Mouse (Mus musculus) lung, embryonic 15.5 days (tissue): Measurements from ENCODE around the gene Cnpy1. TPM values are rescaled to one million over a fixed set of nuclear protein-coding genes. Genes with fewer than 3 reads are reported as not detected.

Source experiments
- ATAC-seq: fragments of 200-750 bp; cut with Nextera tagmentation; 2 replicates; pipeline ENCODE4 v1.8.0; 2017; ENCODE audit warnings: moderate number of reproducible peaks, borderline replicate concordance; ENCODE audit not compliant: low FRiP score, low TSS enrichment; ENCODE audit errors: extremely low read depth
- H3K27ac ChIP-seq: fragments of 300-500 bp; sonication (generic); 2 replicates; pipeline ENCODE4 v1.5.1; 2015; ENCODE audit warnings: moderate library complexity, mild to moderate bottlenecking, inconsistent platforms
- H3K27me3 ChIP-seq: fragments of 300-500 bp; sonication (generic); 2 replicates; pipeline ENCODE4 v1.6.1; 2015; ENCODE audit warnings: inconsistent platforms
- H3K36me3 ChIP-seq: fragments of 300-500 bp; sonication (generic); 2 replicates; pipeline ENCODE4 v1.6.1; 2015; ENCODE audit warnings: inconsistent platforms
- H3K4me1 ChIP-seq: fragments of 300-500 bp; sonication (generic); 2 replicates; pipeline ENCODE4 v1.6.1; 2015; ENCODE audit warnings: inconsistent platforms
- H3K4me2 ChIP-seq: fragments of 300-500 bp; sonication (generic); 2 replicates; pipeline ENCODE4 v1.6.1; 2015; ENCODE audit warnings: inconsistent platforms, mild to moderate bottlenecking, moderate library complexity
- H3K4me3 ChIP-seq: fragments of 300-500 bp; sonication (generic); 2 replicates; pipeline ENCODE4 v1.5.1; 2015; ENCODE audit warnings: mild to moderate bottlenecking, inconsistent platforms
- H3K9ac ChIP-seq: fragments of 300-500 bp; sonication (generic); 2 replicates; pipeline ENCODE4 v1.6.1; 2015; ENCODE audit warnings: inconsistent platforms
- H3K9me3 ChIP-seq: fragments of 300-500 bp; sonication (generic); 2 replicates; pipeline ENCODE4 v1.6.1; 2016; ENCODE audit warnings: inconsistent platforms
- WGBS: fragments of 180-500 bp; shearing (Covaris S2); methylation state at CpG from one replicate; pipeline ENCODE4 v1.1.7; 2015; 5-methylcytosine and 5-hydroxymethylcytosine counted together
- polyA plus RNA-seq: library from polyadenylated mRNA; unstranded; fragments of >200 nt; fragmentation: Nextera tagmentation; extraction: Ambion mirVana; gene quantifications from 2 replicates; pipeline ENCODE4 v1.2.1, GENCODE M21; 2015

Gene Cnpy1
- polyA plus RNA-seq, result 0.56 and 0.63 TPM in 2 replicates

- no peaks in the 10 kb centered on the region for H3K4me1 ChIP-seq
- no peak within 1 kb of the TSS for H3K4me2 ChIP-seq
- 56% methylated on average over 11 of the region's 11 CpGs for WGBS
Measured at GRCm38 (mm10) chr5:28245574-28245973, at the start of gene Cnpy1. Gene Cnpy1, minus strand, starts transcription at chr5:28245806.

DNA sequence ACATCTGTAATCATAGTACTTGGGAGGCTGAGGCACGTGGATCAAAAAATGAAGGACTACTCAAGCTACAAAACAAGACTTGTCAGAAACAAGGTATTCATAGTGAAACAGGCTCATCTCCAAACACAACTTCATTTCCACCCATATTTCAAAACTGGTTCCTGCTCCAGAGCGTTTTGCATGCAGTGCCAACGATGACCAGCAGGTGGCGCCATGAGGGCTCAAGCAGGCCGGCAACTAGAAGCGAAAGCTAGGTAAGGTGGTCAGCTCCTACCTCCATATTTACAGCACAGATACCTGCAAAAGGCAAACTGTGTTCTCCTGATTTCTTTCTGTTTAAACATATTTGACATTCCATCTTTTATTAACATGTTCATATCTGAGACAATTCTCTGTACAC lies 48.4 kb upstream of the Cnpy1 start:
- ATAC-seq, result no peak
- H3K36me3 ChIP-seq, result no peaks in the 10 kb centered on the region
- no peaks in the 10 kb centered on the region for H3K27me3 ChIP-seq
- no peak overlapping the region for H3K4me3 ChIP-seq
- WGBS, result 6% methylated on average over 6 of the region's 6 CpGs
- H3K4me1 ChIP-seq, result no peaks in the 10 kb centered on the region
- no peak overlapping the region for H3K4me2 ChIP-seq
- H3K27ac ChIP-seq, result no peak overlapping the region
- H3K9me3 ChIP-seq, result no peaks in the 10 kb centered on the region
- H3K9ac ChIP-seq, result no peak overlapping the region

More at GRCm38 (mm10) chr5:28245574-28245973, at the start of gene Cnpy1:
- Histone ChIP-seq H3K4me3 (no peak within 1 kb of the TSS), H3K9me3 (no peaks in the 10 kb centered on the region), H3K9ac (no peak within 1 kb of the TSS), H3K36me3 (no peaks in the 10 kb centered on the region), H3K27me3 (no peaks in the 10 kb centered on the region), H3K27ac (no peak within 1 kb of the TSS)
- no peak for ATAC-seq

DNA sequence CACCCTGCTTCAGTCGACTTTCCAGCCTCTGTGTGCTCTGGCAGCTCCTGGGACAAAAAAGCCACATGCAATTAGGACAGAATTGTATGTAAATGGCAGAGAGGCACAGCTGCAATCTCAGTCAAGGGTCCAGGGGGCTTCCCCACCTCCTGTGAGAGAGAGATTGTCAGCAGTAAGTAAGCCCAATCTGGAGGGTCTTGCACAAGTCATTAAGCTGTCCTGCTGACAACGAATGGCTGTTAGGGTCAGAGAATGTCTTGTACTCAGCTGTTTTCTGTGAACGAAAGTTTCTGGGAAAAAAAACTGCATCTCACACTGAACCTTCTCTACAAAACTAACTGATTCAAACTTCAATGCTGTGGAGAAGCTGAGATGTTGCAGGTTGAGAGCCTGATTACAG lies 46.7 kb upstream of the Cnpy1 start:
- no peaks in the 10 kb centered on the region for H3K27me3 ChIP-seq
- ATAC-seq, result no peak
- 34% methylated on average over 3 of the region's 3 CpGs for WGBS
- H3K4me2 ChIP-seq, result no peak overlapping the region
- no peaks in the 10 kb centered on the region for H3K9me3 ChIP-seq
- H3K4me3 ChIP-seq, result no peak overlapping the region
- no peak overlapping the region for H3K9ac ChIP-seq
- H3K36me3 ChIP-seq, result no peaks in the 10 kb centered on the region
- no peak overlapping the region for H3K27ac ChIP-seq
- no peaks in the 10 kb centered on the region for H3K4me1 ChIP-seq

DNA sequence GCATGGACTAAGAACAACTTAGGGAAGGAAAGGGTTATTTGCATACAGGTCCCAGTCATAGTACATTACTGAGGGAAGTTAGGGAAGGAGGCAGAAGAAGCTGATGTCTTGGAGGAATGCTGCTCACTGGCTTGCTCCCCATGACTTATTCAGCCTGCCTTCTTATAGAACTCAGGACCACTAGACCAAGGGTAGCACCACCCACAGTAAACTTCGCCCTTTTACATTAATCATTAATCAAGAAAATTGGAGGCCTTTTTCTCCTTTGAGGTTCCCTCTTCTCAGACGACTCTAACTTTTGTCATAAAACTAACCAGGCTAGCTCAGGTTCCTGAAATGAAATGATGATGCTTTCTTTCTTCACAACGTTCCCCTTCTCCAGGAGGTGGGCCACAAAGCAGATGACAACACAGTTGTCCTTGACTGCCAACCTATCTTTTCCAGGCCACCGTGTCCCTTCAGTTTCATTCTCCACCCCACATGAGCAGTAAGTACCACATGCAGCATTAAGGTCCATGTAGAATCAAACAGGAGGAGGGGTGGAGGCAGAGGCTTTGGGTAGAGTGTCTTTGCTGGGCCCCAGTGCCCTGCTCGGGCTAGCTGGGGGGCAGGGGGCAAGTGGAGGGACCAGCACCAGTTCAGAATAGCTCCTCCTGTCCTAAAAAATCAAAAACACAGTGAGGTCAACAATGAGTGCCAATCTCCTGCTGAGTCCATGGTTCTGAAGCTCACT lies 45.7 kb upstream of the Cnpy1 start:
- no peak overlapping the region for H3K4me2 ChIP-seq
- H3K36me3 ChIP-seq, result no peaks in the 10 kb centered on the region
- H3K9me3 ChIP-seq, result no peaks in the 10 kb centered on the region
- no peaks in the 10 kb centered on the region for H3K4me1 ChIP-seq
- no peak overlapping the region for H3K9ac ChIP-seq
- H3K4me3 ChIP-seq, result no peak overlapping the region
- H3K27me3 ChIP-seq, result no peaks in the 10 kb centered on the region
- ATAC-seq, result no peak
- 67% methylated on average over 5 of the region's 5 CpGs for WGBS
- no peak overlapping the region for H3K27ac ChIP-seq

GRCm38 (mm10) chr5:28290630-28291029 lies 45.0 kb upstream of the Cnpy1 start:
- H3K4me3 ChIP-seq, result no peak overlapping the region
- no peaks in the 10 kb centered on the region for H3K36me3 ChIP-seq
- H3K4me2 ChIP-seq, result no peak overlapping the region
- ATAC-seq, result no peak
- H3K4me1 ChIP-seq, result no peaks in the 10 kb centered on the region
- no peaks in the 10 kb centered on the region for H3K27me3 ChIP-seq
- 67% methylated on average over 1 of the region's 1 CpGs for WGBS
- no peak overlapping the region for H3K27ac ChIP-seq
- no peaks in the 10 kb centered on the region for H3K9me3 ChIP-seq
- no peak overlapping the region for H3K9ac ChIP-seq

- Histone ChIP-seq H3K4me1 (no peaks in the 10 kb centered on the region), H3K9me3 (no peaks in the 10 kb centered on the region), H3K27ac (no peak overlapping the region), H3K36me3 (no peaks in the 10 kb centered on the region), H3K27me3 (no peaks in the 10 kb centered on the region), H3K4me2 (no peak overlapping the region), H3K9ac (no peak overlapping the region), H3K4me3 (no peak overlapping the region)
- no peak for ATAC-seq
- WGBS, result 45% methylated on average over 3 of the region's 3 CpGs
Measured at GRCm38 (mm10) chr5:28289111-28289510, 43.5 kb upstream of the Cnpy1 start.

- Histone ChIP-seq H3K27ac (no peak overlapping the region), H3K4me2 (no peak overlapping the region), H3K9ac (no peak overlapping the region), H3K4me3 (no peak overlapping the region), H3K4me1 (no peaks in the 10 kb centered on the region), H3K36me3 (no peaks in the 10 kb centered on the region), H3K9me3 (no peaks in the 10 kb centered on the region), H3K27me3 (no peaks in the 10 kb centered on the region)
- ATAC-seq, result no peak
- WGBS, result 39% methylated on average over 2 of the region's 2 CpGs
Measured at GRCm38 (mm10) chr5:28277279-28277678, 31.7 kb upstream of the Cnpy1 start.

- no peak overlapping the region for H3K27ac ChIP-seq
- H3K27me3 ChIP-seq, result no peaks in the 10 kb centered on the region
- no peaks in the 10 kb centered on the region for H3K36me3 ChIP-seq
- WGBS, result 69% methylated on average over 2 of the region's 2 CpGs
- no peak for ATAC-seq
- H3K4me2 ChIP-seq, result no peak overlapping the region
- no peaks in the 10 kb centered on the region for H3K9me3 ChIP-seq
- H3K9ac ChIP-seq, result no peak overlapping the region
- no peak overlapping the region for H3K4me3 ChIP-seq
- peaks cover 10% of the 10 kb centered on the region for H3K4me1 ChIP-seq
Measured at GRCm38 (mm10) chr5:28272836-28273235, 27.2 kb upstream of the Cnpy1 start.

GRCm38 (mm10) chr5:28269469-28269991 lies 23.9 kb upstream of the Cnpy1 start:
- Histone ChIP-seq H3K27ac (peak overlapping the region; percentile 21; the same call in 1 of the 2 replicates), H3K4me1 (peaks cover 10% of the 10 kb centered on the region), H3K4me3 (no peak overlapping the region), H3K4me2 (peak overlapping the region; percentile 11; the same call in 1 of the 2 replicates), H3K9me3 (no peaks in the 10 kb centered on the region), H3K27me3 (no peaks in the 10 kb centered on the region), H3K9ac (no peak overlapping the region), H3K36me3 (no peaks in the 10 kb centered on the region)
- WGBS, result 24% methylated on average over 6 of the region's 6 CpGs
- peak; percentile 78; the same call in 1 of the 2 replicates for ATAC-seq

DNA sequence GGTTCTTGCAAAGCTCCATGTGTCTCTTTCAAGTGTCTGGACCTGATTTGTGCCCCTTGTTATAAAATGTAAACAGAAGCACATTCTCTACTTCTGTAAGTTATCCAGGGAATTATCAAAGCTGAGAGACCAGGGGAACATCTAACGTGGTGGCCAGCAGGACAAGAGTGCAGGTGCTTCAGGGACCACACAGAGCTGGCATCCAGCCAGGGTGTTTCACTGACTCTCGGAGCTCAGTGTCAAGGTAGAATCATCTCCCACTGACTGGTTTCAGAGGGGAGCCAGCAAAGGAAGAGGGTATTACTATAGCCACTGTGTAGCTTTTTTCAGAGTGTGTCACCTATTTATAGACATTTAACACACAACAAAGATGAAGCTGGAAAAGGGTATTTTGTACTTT lies 22.0 kb upstream of the Cnpy1 start:
- peaks cover 10% of the 10 kb centered on the region for H3K4me1 ChIP-seq
- H3K9ac ChIP-seq, result no peak overlapping the region
- H3K9me3 ChIP-seq, result no peaks in the 10 kb centered on the region
- H3K27me3 ChIP-seq, result no peaks in the 10 kb centered on the region
- H3K4me2 ChIP-seq, result no peak overlapping the region
- H3K27ac ChIP-seq, result no peak overlapping the region
- H3K36me3 ChIP-seq, result no peaks in the 10 kb centered on the region
- H3K4me3 ChIP-seq, result no peak overlapping the region
- ATAC-seq, result no peak
- 20% methylated on average over 2 of the region's 2 CpGs for WGBS

- Histone ChIP-seq H3K36me3 (no peaks in the 10 kb centered on the region), H3K9me3 (no peaks in the 10 kb centered on the region), H3K27me3 (no peaks in the 10 kb centered on the region), H3K4me1 (peaks cover 10% of the 10 kb centered on the region), H3K4me3 (no peak overlapping the region), H3K9ac (no peak overlapping the region), H3K27ac (no peak overlapping the region), H3K4me2 (no peak overlapping the region)
- no peak for ATAC-seq
Measured at GRCm38 (mm10) chr5:28265653-28266052, 20.0 kb upstream of the Cnpy1 start.

GRCm38 (mm10) chr5:28263852-28264251 lies 18.2 kb upstream of the Cnpy1 start:
- Histone ChIP-seq H3K4me3 (no peak overlapping the region), H3K27ac (no peak overlapping the region), H3K9me3 (no peaks in the 10 kb centered on the region), H3K36me3 (no peaks in the 10 kb centered on the region), H3K9ac (no peak overlapping the region), H3K4me1 (peaks cover 4% of the 10 kb centered on the region), H3K27me3 (no peaks in the 10 kb centered on the region), H3K4me2 (no peak overlapping the region)
- no peak for ATAC-seq
- WGBS, result 53% methylated on average over 1 of the region's 1 CpGs
